Mouse (Mus musculus) R1 (cell line): ENCODE results near the gene H13.
"Not testable (repeated sequence)": the region's sequence is repeated elsewhere in the genome, so short reads cannot be mapped to it uniquely, and the experiment has no call there.

Experiments
- DNase-seq: peaks from one replicate; pipeline ENCODE4 v3.0.0-alpha.2; 2018; ENCODE audit warnings: low read depth, low spot score

The H13 gene

DNA sequence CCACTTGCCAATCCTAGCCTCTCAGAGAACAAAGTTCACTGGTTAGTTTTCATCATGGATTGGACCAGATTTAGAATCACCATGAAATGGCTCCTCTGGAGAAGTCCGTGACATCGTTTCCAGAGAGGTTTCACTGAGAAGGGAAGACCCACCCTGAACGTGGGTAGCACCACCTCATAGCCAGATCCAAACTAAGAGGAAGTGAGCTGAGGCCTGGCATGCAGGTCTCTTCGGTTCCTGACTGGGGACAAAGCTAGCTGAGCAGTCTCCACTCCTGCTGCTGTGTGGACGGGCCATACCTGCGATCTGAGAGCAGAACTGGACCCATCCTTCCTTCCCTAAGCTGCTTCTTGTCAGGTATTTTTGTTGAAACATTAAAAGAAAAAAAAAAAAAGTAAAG is 8.1 kb upstream of the H13 start:
- DNase-seq = no peak

DNA sequence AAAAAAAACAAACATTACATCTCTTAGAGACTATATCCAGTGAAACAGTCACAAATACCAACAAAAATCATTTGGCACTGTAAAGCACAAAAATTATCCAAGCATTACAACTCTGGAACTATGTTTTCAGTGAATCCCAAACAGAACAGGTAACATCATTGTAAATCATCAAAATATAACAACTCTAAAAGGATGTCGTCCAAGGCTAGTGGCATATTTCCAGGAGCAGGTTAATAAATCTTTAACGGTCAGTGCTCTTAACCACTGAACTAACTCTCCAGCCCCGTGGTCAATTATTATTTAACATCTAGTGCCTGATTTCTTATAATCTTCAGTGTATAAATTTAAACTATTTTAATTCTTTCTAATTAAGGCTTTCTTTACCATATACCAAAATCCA is 3.1 kb upstream of the H13 start:
- DNase-seq = not testable (repeated sequence)

GRCm38 (mm10) chr2:152669639-152670484 is 601 bp downstream of the H13 start:
- DNase-seq = peak; percentile 83

GRCm38 (mm10) chr2:152670983-152671641 is 1.9 kb downstream of the H13 start:
- no peak for DNase-seq

DNA sequence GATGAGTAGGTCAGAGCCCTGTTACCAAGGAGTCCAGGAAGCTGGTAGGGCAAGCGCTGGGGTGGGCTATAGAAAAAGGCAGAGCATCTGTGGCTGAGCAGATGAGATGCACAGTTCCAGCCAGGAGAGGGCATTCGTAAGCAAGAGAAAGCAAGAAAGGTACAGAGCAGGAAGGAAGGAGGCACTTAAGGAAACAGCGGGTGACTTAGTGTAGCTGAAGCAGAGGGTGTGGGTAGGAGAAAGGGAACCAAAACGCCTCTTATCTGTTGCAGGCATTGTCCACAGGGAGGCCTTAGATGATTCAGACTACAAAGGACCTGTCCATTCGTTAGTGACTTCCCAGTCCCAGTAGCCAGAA is 2.4 kb downstream of the H13 start:
- DNase-seq = peak; percentile 96

DNA sequence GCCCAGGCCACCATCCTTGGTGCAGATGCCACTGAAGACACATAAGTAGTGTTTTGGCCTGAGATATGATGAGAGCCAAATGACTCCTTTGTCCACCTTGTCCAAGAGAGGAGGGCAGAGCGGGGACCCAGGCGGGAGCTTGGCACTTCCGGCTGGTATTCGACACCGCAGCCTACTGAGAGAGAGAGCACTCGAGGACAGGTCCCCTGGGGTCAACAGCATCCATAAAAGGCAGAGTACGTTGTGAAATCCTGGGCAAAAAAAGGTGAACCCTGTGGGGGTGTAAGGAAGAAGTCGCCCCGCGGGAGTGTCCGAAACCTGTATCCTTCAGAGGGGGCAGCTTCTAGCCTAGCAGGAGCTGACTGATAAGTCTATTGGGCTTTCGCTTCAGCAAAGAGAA is 2.9 kb downstream of the H13 start:
- no peak for DNase-seq

DNA sequence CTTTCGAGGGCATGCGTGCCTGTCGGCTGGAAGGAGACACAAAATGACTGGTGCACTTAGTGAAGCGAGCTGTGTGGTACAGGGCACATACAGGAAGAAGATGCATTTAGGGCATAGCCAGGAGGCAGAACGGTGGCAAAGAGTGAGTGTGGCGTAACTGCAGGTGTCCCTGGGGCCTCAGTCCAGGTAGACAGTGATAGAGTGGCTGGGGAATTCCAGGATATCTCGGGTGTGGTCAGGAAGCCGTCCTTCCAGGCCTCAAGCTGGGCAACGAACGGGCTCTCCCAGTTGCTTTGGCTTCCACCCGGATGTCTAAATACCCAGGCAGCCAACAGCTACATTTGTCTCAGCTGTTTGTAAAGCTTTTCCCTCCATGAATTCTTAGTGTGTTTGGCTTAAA is 4.9 kb downstream of the H13 start:
- DNase-seq = no peak

GRCm38 (mm10) chr2:152675252-152675791 is 6.1 kb downstream of the H13 start:
- DNase-seq = no peak

DNA sequence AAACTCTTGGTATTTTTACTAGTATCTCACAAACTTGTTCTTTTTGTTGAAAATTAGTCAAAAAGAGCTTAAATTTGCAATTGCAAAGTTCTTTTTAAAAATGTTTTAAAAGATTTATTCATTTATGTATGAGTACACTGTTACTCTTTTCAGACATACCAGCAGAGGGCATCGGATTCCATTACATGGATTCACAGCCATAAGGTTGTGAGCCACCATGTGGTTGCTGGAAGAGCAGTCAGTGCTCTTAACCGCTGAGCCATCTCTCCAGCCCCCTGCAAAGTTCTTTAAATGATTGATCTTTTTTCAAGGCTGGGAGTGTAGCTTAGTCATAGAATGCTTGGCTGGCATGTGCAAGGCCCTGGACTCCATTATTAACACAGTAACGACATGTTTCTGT is 9.0 kb downstream of the H13 start:
- peak; percentile 67 for DNase-seq

DNA sequence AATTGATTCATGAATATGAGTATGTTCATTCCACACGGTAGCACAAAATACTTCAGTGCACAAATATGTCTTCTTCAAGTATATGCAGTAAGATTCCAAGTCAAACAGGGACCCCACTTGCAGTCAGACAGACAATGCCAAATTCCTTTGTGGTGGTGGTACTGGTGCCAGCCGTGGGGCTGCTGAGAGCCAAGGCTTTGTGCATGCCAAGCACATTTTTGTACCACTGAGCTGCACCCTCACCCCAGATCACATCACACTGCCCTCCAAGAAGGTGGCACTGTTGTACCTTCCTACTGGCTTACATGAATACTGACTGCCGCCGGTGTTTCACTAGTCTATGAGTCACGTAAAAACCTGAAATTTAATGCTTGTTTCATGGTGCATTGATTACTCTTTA is 9.7 kb downstream of the H13 start:
- DNase-seq = no peak

GRCm38 (mm10) chr2:152679701-152680355 is 10.6 kb downstream of the H13 start:
- DNase-seq = no peak

- DNase-seq = no peak
Measured at GRCm38 (mm10) chr2:152683086-152683485, 13.8 kb downstream of the H13 start.

DNA sequence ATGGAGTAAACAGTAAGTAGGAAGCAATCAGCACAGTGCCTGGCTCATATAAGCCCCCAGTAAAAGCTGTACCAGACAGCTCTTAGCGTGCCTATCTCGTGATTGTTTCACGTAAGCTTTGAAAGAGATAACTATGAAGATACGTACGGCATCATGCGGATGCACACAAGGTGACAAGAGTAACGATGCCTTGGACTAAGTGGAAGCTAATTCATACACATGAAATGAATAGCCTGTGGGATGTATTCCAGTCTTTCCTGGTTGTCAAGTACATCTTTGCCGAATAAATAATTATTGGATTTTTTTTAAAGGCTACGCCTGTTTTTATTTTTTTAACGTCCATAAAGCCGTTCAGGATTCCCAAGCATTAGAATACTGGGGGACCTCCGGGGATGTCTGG is 17.1 kb downstream of the H13 start:
- DNase-seq = no peak

- peak; percentile 99 for DNase-seq
Measured at GRCm38 (mm10) chr2:152686806-152687267, 17.6 kb downstream of the H13 start, which contains the start of gene Mcts2. Mcts2 (plus strand) TSS chr2:152687035.

GRCm38 (mm10) chr2:152691564-152692217 is 22.4 kb downstream of the H13 start:
- DNase-seq = no peak

DNA sequence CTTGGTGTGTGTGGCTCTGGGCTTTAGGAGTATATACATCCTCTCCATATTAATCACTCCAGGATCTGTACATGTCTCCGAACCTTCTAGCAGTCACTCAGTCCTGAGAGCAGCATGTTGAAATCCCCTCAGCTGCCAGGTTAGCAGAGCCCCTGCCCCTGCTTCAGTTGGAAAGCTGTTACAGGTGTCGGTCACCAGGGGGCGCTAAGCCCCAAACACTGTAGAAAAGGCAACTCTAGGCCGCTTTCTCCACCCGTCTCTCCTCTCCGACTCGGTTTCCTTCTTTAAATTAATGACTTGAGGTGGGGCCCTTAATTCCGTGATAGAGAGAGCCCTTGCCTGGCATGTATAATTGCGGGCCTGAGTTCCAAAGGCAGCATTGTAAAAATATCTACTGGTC is 24.0 kb downstream of the H13 start:
- DNase-seq = peak; percentile 86

DNA sequence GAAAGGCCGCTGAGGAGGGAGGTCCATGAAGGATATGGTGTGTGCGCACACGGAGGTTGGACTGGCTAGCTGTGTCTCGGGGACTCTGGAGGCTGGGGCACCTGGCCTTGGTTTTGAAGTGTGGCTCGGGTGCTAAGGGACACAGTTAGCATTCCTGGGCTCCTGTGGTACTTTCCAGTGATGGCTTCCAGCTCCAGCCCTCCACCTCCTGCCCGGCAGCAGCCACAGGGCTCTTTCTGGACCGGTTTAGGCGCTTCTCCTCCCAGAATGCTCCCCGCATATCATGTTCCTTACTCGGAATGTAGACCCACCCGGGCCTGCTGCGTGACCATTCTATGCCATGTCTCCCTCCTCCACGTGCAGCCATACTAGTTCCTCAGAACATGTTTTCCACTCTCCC is 24.5 kb downstream of the H13 start:
- DNase-seq = no peak

DNA sequence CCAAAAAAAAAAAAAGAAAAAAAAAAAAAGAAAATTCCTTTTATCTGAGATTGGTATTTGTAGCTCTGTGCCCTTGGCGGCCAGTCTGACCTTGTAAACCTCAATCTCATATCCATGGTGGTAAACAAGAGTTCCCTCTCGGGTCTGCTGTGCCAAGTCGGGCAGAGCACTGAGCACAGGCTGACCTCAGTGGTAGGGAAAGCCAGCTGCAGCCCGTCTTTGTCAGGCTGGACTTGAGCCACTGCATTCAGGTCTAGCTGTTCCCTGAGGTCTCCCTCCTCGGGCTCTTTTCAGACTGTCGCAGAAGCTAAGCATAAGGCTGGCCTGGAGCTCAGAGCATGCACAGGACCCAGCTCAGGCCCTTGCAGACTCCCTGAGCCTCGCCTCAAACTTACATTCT is 25.4 kb downstream of the H13 start:
- no peak for DNase-seq

DNA sequence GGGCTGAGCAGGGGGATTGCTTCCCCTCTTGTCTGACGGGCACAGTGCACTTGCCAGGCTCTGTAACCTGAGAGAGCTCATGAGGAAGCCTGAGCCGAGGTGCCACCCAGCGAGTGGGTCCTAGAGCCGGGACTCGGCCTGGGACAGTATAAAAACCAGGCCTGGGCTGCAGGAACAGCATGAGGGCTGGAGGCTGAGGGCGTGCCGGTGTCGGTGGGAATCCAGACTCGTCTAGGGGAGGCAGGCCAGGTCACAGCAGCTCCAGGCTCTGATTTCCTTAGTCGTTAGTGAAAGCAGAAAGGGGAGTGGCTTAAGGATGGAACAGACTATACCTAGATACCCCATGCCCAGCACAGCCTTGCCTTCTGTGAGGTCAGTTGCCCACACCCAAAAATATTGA is 26.8 kb downstream of the H13 start:
- DNase-seq = peak; percentile 57

DNA sequence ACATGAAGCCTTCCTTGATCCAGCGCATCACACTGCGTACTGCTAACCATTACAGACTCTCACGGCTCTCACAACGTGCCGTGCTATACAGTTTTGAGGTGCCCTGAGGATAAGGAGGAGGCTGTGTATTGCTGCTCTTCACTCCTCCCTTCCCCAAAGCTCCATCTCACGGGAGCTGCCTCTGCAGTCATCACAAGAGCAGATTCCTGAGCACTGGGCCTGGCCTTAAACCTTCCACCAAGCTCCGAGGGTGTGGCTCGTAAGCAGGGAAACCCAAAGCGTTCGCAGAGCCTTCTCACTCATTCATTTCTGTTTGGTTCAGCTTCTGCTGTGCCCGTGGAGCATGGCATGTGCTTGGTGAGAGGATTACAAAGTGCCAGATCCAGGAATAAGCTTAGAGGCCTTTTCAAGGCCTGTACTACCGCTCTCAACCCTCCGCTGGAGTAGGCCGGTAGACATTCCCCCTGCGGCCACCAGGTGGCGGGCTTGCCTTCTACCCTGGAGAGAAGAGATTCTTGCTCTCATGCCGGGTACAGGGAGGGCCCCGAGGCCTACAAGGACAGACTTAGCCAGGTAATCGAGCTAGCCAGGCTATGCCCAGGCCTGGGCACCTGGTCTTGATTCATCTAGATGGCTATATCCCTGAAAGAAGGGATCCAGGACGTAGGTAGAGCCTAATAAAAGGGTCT is 27.4 kb downstream of the H13 start:
- DNase-seq = peak; percentile 90

DNA sequence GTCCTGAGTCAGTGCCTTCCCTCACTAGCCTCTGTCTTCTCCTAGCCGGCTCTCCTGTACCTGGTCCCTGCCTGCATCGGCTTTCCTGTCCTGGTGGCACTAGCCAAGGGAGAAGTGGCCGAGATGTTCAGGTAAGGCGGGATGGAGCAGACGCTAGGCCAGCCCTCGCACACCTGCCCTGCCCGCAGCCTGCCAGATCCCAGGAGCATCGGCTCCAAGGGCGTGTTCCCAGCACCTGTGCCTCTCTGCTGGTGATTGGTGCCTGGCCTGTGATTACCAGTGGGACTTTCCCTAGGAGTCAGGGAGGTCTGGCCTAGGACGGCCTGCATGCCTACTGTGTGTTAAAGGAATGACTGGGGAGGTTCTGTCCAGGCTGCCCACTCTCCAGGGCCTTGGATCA is 30.9 kb downstream of the H13 start:
- DNase-seq = no peak
